Mouse (Mus musculus) kidney, postnatal 0 days (tissue): ENCODE results near the gene Rapgef2. TPM values are rescaled to one million over a fixed set of nuclear protein-coding genes. Genes with fewer than 3 reads are reported as not detected.

ENCODE experiments used
- ATAC-seq: fragments of 200-750 bp; cut with Nextera tagmentation; replicated peaks from 2 replicates; pipeline ENCODE4 v1.8.0; 2017; ENCODE audit warnings: low read depth, moderate number of reproducible peaks, moderate TSS enrichment, moderate library complexity; ENCODE audit not compliant: low FRiP score
- DNase-seq: peaks from one replicate; pipeline ENCODE4 v3.0.0-alpha.2; 2016; ENCODE audit warnings: low spot score
- H3K27ac ChIP-seq: fragments of 300-500 bp; sonication (generic); 2 replicates; pipeline ENCODE4 v1.5.1; 2014; ENCODE audit warnings: mild to moderate bottlenecking
- H3K27me3 ChIP-seq: fragments of 300-500 bp; sonication (generic); 2 replicates; pipeline ENCODE4 v1.6.1; 2014; ENCODE audit warnings: low read length, mixed read lengths; ENCODE audit not compliant: insufficient read depth
- H3K36me3 ChIP-seq: fragments of 300-500 bp; sonication (generic); 2 replicates; pipeline ENCODE4 v1.6.1; 2014; ENCODE audit warnings: low read length, mixed read lengths; ENCODE audit not compliant: insufficient read depth
- H3K4me1 ChIP-seq: fragments of 300-500 bp; sonication (generic); replicated peaks from 2 replicates; pipeline ENCODE4 v1.6.1; 2014; ENCODE audit warnings: antibody characterized with exemption, low read length, mixed read lengths; ENCODE audit not compliant: insufficient read depth
- H3K4me2 ChIP-seq: fragments of 300-500 bp; sonication (generic); 2 replicates; pipeline ENCODE4 v1.6.1; 2014; ENCODE audit warnings: mild to moderate bottlenecking, low read length, moderate library complexity, mixed read lengths
- H3K4me3 ChIP-seq: fragments of 300-500 bp; sonication (generic); replicated peaks from 2 replicates; pipeline ENCODE4 v1.5.1; 2014; ENCODE audit warnings: low read depth, low read length
- H3K9ac ChIP-seq: fragments of 300-500 bp; sonication (generic); 2 replicates; pipeline ENCODE4 v1.6.1; 2014; ENCODE audit warnings: low read depth, low read length
- H3K9me3 ChIP-seq: fragments of 300-500 bp; sonication (generic); replicated peaks from 2 replicates; pipeline ENCODE4 v1.6.1; 2016; ENCODE audit warnings: low read length, inconsistent platforms, mixed read lengths
- CTCF ChIP-seq: IDR thresholded peaks from 2 replicates; pipeline ENCODE4 v1.5.1; 2016; ENCODE audit warnings: antibody characterized with exemption, low read depth, mild to moderate bottlenecking, moderate library complexity
- WGBS: fragments of 180-500 bp; shearing (Covaris S2); extraction: QIAGEN DNeasy Blood & Tissue Kit; methylation state at CpG from one replicate; pipeline ENCODE4 v1.1.7; 2014; 5-methylcytosine and 5-hydroxymethylcytosine counted together
- polyA plus RNA-seq: library from polyadenylated mRNA; unstranded; fragments of >200 nt; fragmentation: Nextera tagmentation; extraction: Ambion mirVana; gene quantifications from 2 replicates; pipeline ENCODE4 v1.2.1, GENCODE M21; 2015

The Rapgef2 gene
- polyA plus RNA-seq, 1 experiment from 2014 or later: 4.4 TPM

DNA sequence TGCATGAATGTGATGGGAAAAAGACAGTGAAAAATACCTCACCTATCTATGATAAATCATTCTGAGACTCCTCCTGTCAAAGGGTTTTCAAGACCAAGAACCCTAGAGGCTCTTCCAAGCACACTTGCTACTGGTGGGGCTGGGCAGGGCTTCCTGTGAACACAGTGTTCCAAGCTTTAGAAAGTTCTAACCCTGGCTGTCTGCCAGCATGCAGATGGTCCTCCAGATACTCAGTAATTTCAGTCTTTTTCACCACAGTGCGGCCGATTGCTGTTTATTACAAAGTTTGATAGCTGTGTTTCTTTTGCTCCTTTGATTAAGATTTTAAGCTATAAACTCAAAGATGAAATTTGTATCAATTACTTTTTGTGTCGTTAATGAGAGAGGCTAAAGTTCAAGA lies 83.1 kb downstream of the Rapgef2 start:
- Histone ChIP-seq H3K4me2 (no peak overlapping the region), H3K9me3 (no peaks in the 10 kb centered on the region), H3K36me3 (no peaks in the 10 kb centered on the region), H3K4me3 (no peak overlapping the region), H3K9ac (no peak overlapping the region), H3K27ac (no peak overlapping the region), H3K27me3 (no peaks in the 10 kb centered on the region), H3K4me1 (no peaks in the 10 kb centered on the region)
- 0 out of 2 replicates have a peak, but pooled peaks have one; percentile 60 for ATAC-seq
- WGBS: 44% methylated on average over 3 of the region's 3 CpGs
- no peak for TF ChIP-seq CTCF
- DNase-seq: peak; percentile 78

DNA sequence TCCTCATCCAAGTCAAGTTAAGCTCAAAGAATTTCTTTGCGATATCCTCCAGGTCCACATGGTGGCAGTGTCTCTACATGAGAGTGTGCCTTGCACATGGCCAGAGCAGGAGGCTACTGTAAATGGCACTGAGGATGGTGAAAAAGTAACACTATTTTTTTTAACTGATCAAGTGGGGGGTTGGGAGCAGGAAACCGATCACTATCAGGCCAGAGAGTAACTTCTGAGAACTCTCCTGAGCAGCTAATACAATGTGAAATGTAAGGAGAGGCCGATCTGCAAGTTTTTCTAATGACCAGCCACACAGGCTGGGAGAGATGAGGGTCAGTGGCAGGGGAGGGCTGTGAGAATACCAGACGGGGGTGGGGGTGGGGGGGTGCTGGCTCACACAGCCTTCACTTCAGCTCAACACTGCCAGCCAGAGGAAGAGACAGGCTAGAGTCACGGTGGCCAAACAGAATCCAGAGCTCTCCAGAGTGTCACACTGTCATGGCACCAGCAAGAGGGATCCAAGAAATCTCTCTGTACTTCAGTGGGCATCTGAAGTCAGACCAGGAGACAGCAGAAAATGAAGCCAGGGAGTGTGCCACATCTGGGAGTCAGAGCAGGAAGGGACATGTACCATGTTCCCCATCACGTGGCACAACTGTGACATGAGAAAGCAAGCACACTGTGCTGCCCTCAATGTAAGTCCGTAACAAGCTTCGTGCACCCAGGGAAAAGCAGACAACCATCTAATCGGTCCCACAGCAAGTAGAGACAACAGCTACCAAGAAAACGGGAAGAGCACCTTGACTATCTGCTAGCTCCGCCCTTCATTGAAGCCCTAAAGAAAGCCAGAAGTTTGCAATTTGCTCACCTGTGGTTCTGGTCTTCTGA lies 83.8 kb downstream of the Rapgef2 start:
- Histone ChIP-seq H3K4me2 (no peak overlapping the region), H3K9ac (no peak overlapping the region), H3K36me3 (no peaks in the 10 kb centered on the region), H3K9me3 (no peaks in the 10 kb centered on the region), H3K27me3 (no peaks in the 10 kb centered on the region), H3K27ac (peak overlapping the region; percentile 31; the same call in 1 of the 2 replicates), H3K4me3 (no peak overlapping the region), H3K4me1 (no peaks in the 10 kb centered on the region)
- WGBS: 39% methylated on average over 11 of the region's 11 CpGs
- ATAC-seq (peak; percentile 61), DNase-seq (peak; percentile 89)
- TF ChIP-seq CTCF: peak; percentile 93

DNA sequence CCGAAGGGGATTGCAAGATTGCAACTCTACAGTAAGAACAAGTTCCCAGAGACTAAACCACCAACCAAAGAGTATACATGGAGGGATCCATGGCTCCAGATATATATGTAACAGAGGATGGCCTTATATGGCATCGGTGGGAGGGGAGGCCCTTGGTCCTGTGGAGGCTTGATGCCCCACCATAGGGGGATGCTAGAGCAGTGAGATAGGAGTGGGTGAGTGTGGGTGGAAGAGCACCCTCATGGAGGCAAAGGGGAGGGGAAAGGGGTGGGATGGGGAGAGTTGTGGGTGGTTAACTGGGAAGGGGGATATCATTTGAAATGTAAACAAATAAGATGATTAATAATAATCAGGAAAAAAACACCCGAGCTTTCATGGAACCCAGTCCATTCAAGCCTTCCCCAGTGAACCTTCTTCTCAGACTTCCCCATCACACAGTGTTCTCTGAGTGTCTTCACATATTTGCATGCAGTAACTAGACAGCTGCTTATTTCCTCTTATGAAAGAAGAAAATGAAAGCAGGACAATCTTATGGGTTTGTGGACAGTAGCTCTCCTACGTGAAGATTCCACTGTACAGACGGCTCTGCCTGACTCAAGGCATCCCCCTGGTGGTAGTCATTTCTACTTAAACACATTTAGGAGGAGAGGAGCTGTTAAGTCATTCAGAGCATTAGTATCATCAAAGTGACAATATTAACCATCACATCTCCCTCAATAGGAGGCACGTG lies 89.4 kb downstream of the Rapgef2 start:
- Histone ChIP-seq H3K4me1 (no peaks in the 10 kb centered on the region), H3K27ac (no peak overlapping the region), H3K4me2 (no peak overlapping the region), H3K27me3 (no peaks in the 10 kb centered on the region), H3K36me3 (no peaks in the 10 kb centered on the region), H3K4me3 (no peak overlapping the region), H3K9ac (no peak overlapping the region), H3K9me3 (no peaks in the 10 kb centered on the region)
- DNase-seq: peak; percentile 94
- ATAC-seq: peak; percentile 69; the same call in 1 of the 2 replicates
- TF ChIP-seq CTCF: peak; percentile 92
- WGBS: 46% methylated on average over 6 of the region's 6 CpGs

DNA sequence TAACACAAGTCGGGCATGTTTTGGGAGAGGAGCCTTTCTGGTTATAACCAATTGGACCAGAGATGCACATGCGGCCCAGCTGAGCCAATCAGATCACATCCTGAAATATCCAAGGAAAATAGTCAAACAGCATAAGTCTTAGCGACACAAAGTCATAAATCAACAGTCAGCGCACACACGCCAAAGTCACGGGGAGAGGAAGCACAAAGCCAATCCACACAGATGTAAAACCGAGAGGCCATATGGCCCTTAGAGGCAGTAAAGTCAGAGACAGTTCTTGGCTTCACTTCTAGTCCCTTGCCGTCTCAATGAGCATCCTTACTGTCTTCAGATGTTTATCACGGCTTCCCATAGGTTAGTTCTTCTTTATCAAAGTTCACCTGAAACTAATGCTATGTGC lies 91.0 kb downstream of the Rapgef2 start:
- Histone ChIP-seq H3K36me3 (no peaks in the 10 kb centered on the region), H3K9ac (no peak overlapping the region), H3K27me3 (no peaks in the 10 kb centered on the region), H3K9me3 (no peaks in the 10 kb centered on the region), H3K4me1 (no peaks in the 10 kb centered on the region), H3K27ac (no peak overlapping the region), H3K4me3 (no peak overlapping the region), H3K4me2 (no peak overlapping the region)
- TF ChIP-seq CTCF: no peak
- DNase-seq: no peak
- WGBS: 61% methylated on average over 9 of the region's 9 CpGs
- no peak for ATAC-seq

DNA sequence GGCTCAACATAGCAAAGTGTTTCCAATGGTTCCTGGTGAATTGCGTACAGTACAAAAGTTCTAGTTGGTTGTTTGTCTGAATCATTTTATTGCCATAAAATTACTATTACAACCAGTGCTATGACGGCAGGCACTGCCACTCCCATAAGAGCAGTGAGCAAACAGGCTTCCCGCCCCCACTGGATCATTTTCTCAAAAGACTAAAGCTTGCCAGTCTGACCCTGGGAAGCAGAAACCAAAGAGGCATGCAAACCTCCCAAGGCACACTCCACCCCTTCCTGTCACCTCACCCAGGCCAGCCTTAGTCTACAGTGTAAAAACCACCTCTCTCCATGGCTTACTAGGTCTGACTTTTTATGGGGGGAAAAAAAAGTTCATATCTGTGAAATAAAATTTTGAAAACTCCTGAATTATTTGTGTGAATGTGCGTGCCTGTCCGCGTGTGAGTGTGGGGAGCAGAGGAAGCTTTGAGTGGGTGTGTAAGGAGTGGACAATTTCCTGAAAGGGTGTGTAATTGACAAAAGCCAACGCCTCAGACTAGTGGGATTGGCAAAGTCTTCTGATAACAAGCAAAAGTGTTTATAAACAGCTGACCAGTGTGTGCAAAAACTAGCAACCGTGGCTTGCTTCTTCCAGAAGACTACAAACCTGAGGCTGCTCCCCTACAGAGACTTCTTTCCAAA lies 92.1 kb downstream of the Rapgef2 start:
- no peak for ATAC-seq
- Histone ChIP-seq H3K27ac (no peak overlapping the region), H3K4me3 (no peak overlapping the region), H3K9me3 (no peaks in the 10 kb centered on the region), H3K27me3 (no peaks in the 10 kb centered on the region), H3K4me1 (no peaks in the 10 kb centered on the region), H3K36me3 (no peaks in the 10 kb centered on the region), H3K4me2 (no peak overlapping the region), H3K9ac (no peak overlapping the region)
- 64% methylated on average over 8 of the region's 8 CpGs for WGBS
- TF ChIP-seq CTCF: no peak
- DNase-seq: no peak

DNA sequence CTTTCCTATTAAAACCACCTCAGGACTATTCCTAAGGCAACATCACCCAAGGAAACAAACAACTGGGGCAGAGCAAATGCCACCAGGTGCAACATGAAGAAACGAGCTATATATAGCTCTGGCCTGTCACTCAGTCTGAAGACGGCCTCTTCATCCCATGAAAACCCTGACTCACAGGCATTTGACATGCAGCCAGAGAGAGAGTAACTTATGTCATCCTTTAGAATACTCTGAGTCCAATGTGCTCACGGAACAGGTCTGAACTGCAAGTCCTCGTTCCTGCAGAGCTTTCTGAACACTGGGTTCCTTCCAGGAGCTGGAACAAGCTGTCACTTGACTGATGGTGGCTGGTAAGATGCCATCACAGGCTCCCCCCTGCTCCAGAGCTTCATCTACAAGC lies 93.3 kb downstream of the Rapgef2 start:
- Histone ChIP-seq H3K9ac (no peak overlapping the region), H3K4me1 (no peaks in the 10 kb centered on the region), H3K27me3 (no peaks in the 10 kb centered on the region), H3K36me3 (no peaks in the 10 kb centered on the region), H3K4me2 (no peak overlapping the region), H3K4me3 (no peak overlapping the region), H3K27ac (no peak overlapping the region), H3K9me3 (no peaks in the 10 kb centered on the region)
- no peak for TF ChIP-seq CTCF
- 0 out of 2 replicates have a peak, but pooled peaks have one; percentile 54 for ATAC-seq
- 68% methylated on average over 4 of the region's 4 CpGs for WGBS
- no peak for DNase-seq
